Mouse (Mus musculus) limb, embryonic 14.5 days (tissue): ENCODE data around the gene Ebf3. TPM values are rescaled to one million over a fixed set of nuclear protein-coding genes. Genes with fewer than 3 reads are reported as not detected.

Experiments used
- ATAC-seq: fragments of 200-750 bp; cut with Nextera tagmentation; 2 replicates; pipeline ENCODE4 v1.8.0; 2017; ENCODE audit warnings: low read depth, moderate number of reproducible peaks, moderate TSS enrichment; ENCODE audit not compliant: low FRiP score
- DNase-seq: peaks from one replicate; pipeline ENCODE4 v3.0.0-alpha.2; 2015; ENCODE audit warnings: low spot score
- H3K27ac ChIP-seq: fragments of 300-500 bp; sonication (generic); replicated peaks from 2 replicates; pipeline ENCODE4 v1.5.1; 2014; ENCODE audit warnings: low read depth, mild to moderate bottlenecking, low read length, moderate library complexity, mixed read lengths
- H3K27me3 ChIP-seq: fragments of 300-500 bp; sonication (generic); 2 replicates; pipeline ENCODE4 v1.6.1; 2014; ENCODE audit warnings: low read length, mixed read lengths; ENCODE audit not compliant: control insufficient read depth, insufficient read depth
- H3K36me3 ChIP-seq: fragments of 300-500 bp; sonication (generic); 2 replicates; pipeline ENCODE4 v1.6.1; 2014; ENCODE audit warnings: mild to moderate bottlenecking, low read length, moderate library complexity, mixed read lengths; ENCODE audit not compliant: control insufficient read depth, insufficient read depth
- H3K4me1 ChIP-seq: fragments of 300-500 bp; sonication (generic); 2 replicates; pipeline ENCODE4 v1.6.1; 2014; ENCODE audit warnings: antibody characterized with exemption, low read length, mixed read lengths; ENCODE audit not compliant: control insufficient read depth, insufficient read depth
- H3K4me2 ChIP-seq: fragments of 300-500 bp; sonication (generic); replicated peaks from 2 replicates; pipeline ENCODE4 v1.6.1; 2014; ENCODE audit warnings: low read depth, mild to moderate bottlenecking, low read length, moderate library complexity; ENCODE audit not compliant: severe bottlenecking
- H3K4me3 ChIP-seq: fragments of 300-500 bp; sonication (generic); replicated peaks from 2 replicates; pipeline ENCODE4 v1.5.1; 2014; ENCODE audit warnings: low read length
- H3K9ac ChIP-seq: fragments of 300-500 bp; sonication (generic); 2 replicates; pipeline ENCODE4 v1.6.1; 2014; ENCODE audit warnings: mild to moderate bottlenecking, low read depth, low read length, moderate library complexity; ENCODE audit not compliant: severe bottlenecking
- H3K9me3 ChIP-seq: fragments of 300-500 bp; sonication (generic); 2 replicates; pipeline ENCODE4 v1.6.1; 2016; ENCODE audit warnings: low read length; ENCODE audit not compliant: control insufficient read depth
- POLR2A ChIP-seq: fragments of 200-500 bp; IDR thresholded peaks from 2 replicates; pipeline ENCODE4 v1.8.0; 2012; ENCODE audit warnings: inconsistent platforms, mild to moderate bottlenecking, moderate library complexity, borderline replicate concordance; ENCODE audit not compliant: insufficient read depth, insufficient read length; ENCODE audit errors: extremely low read depth
- WGBS: fragments of 180-500 bp; shearing (Covaris S2); extraction: QIAGEN DNeasy Blood & Tissue Kit; methylation state at CpG from one replicate; pipeline ENCODE4 v1.1.7; 2014; 5-methylcytosine and 5-hydroxymethylcytosine counted together
- polyA plus RNA-seq, 2 experiments: library from polyadenylated mRNA; depleted of rRNA in 1 of 2; stranded (reverse) in 1 of 2; unstranded in 1 of 2; fragments of >200 nt; fragmentation: Nextera tagmentation in 1 of 2; extraction: Ambion mirVana in 1 of 2; gene quantifications; 2 replicates each; pipeline versions ENCODE4 v1.2.1 to v1.2.3; 2012 to 2014

The Ebf3 gene
- polyA plus RNA-seq, 2 experiments = 15.3 to 80.3 TPM

GRCm38 (mm10) chr7:137321961-137322784, 7.9 kb upstream of the Ebf3 start:
- peaks cover 36% of the 10 kb centered on the region for H3K4me1 ChIP-seq
- H3K27me3 ChIP-seq = peaks cover 51% of the 10 kb centered on the region
- H3K27ac ChIP-seq = peak overlapping the region; percentile 70
- 1% methylated on average over 68 of the region's 72 CpGs for WGBS
- H3K4me2 ChIP-seq = peak overlapping the region; percentile 91
- ATAC-seq (no peak), DNase-seq (no peak)
- H3K9me3 ChIP-seq = no peaks in the 10 kb centered on the region
- H3K36me3 ChIP-seq = no peaks in the 10 kb centered on the region
- H3K4me3 ChIP-seq = peak overlapping the region; percentile 84
- TF ChIP-seq POLR2A = no peak
- H3K9ac ChIP-seq = peak overlapping the region; percentile 70

- no peak for TF ChIP-seq POLR2A
- ATAC-seq (peak; percentile 41; the same call in 1 of the 2 replicates), DNase-seq (peak; percentile 79)
- peaks cover 45% of the 10 kb centered on the region for H3K4me1 ChIP-seq
- under 1% methylated on average over 43 of the region's 52 CpGs for WGBS
- peak overlapping the region; percentile 91 for H3K4me2 ChIP-seq
- H3K9me3 ChIP-seq = no peaks in the 10 kb centered on the region
- peaks cover 60% of the 10 kb centered on the region for H3K27me3 ChIP-seq
- peak overlapping the region; percentile 82 for H3K27ac ChIP-seq
- H3K4me3 ChIP-seq = peak overlapping the region; percentile 84
- H3K9ac ChIP-seq = peak overlapping the region; percentile 70
- no peaks in the 10 kb centered on the region for H3K36me3 ChIP-seq
These were observed 7.0 kb upstream of the Ebf3 start for GRCm38 (mm10) chr7:137321141-137321813.

- WGBS = 6% methylated on average over 11 of the region's 11 CpGs
- peak overlapping the region; percentile 91 for H3K4me2 ChIP-seq
- H3K27me3 ChIP-seq = peaks cover 69% of the 10 kb centered on the region
- DNase-seq (no peak), ATAC-seq (no peak)
- peaks cover 50% of the 10 kb centered on the region for H3K4me1 ChIP-seq
- no peaks in the 10 kb centered on the region for H3K36me3 ChIP-seq
- no peak for TF ChIP-seq POLR2A
- no peaks in the 10 kb centered on the region for H3K9me3 ChIP-seq
- H3K9ac ChIP-seq = peak overlapping the region; percentile 70
- peak overlapping the region; percentile 84 for H3K4me3 ChIP-seq
- peak overlapping the region; percentile 82 for H3K27ac ChIP-seq
These were observed 6.1 kb upstream of the Ebf3 start for GRCm38 (mm10) chr7:137320320-137320719.

GRCm38 (mm10) chr7:137318924-137319885, 5.0 kb upstream of the Ebf3 start:
- H3K27ac ChIP-seq = peak overlapping the region; percentile 82

More at GRCm38 (mm10) chr7:137318924-137319885, 5.0 kb upstream of the Ebf3 start:
- Histone ChIP-seq H3K4me1 (peaks cover 56% of the 10 kb centered on the region), H3K4me3 (peak overlapping the region; percentile 84), H3K27me3 (peaks cover 72% of the 10 kb centered on the region), H3K9ac (peak overlapping the region; percentile 70), H3K9me3 (no peaks in the 10 kb centered on the region), H3K4me2 (peak overlapping the region; percentile 91), H3K36me3 (no peaks in the 10 kb centered on the region)
- TF ChIP-seq POLR2A = no peak
- WGBS = 1% methylated on average over 47 of the region's 48 CpGs
- peak; percentile 82 for DNase-seq
- ATAC-seq = no peak
